Mouse (Mus musculus) hindbrain, embryonic 14.5 days (tissue): ENCODE results near the gene Anxa2. TPM values are rescaled to one million over a fixed set of nuclear protein-coding genes. Genes with fewer than 3 reads are reported as not detected.

ENCODE experiments used
- ATAC-seq: fragments of 200-750 bp; cut with Nextera tagmentation; 2 replicates; pipeline ENCODE4 v1.8.0; 2017; ENCODE audit warnings: moderate number of reproducible peaks, mild to moderate bottlenecking, moderate TSS enrichment, moderate library complexity; ENCODE audit not compliant: low FRiP score
- DNase-seq: peaks from one replicate; pipeline ENCODE4 v3.0.0-alpha.2; 2015; ENCODE audit warnings: low spot score
- H3K27ac ChIP-seq: fragments of 300-500 bp; sonication (generic); 2 replicates; pipeline ENCODE4 v1.5.1; 2014; ENCODE audit warnings: mild to moderate bottlenecking, moderate library complexity
- H3K27me3 ChIP-seq: fragments of 300-500 bp; sonication (generic); 2 replicates; pipeline ENCODE4 v1.6.1; 2014; ENCODE audit warnings: mild to moderate bottlenecking, low read length, mixed read lengths; ENCODE audit not compliant: control insufficient read depth, insufficient read depth
- H3K36me3 ChIP-seq: fragments of 300-500 bp; sonication (generic); replicated peaks from 2 replicates; pipeline ENCODE4 v1.6.1; 2014; ENCODE audit not compliant: control insufficient read depth, insufficient read depth
- H3K4me1 ChIP-seq: fragments of 300-500 bp; sonication (generic); replicated peaks from 2 replicates; pipeline ENCODE4 v1.6.1; 2014; ENCODE audit warnings: antibody characterized with exemption, low read length, mixed read lengths; ENCODE audit not compliant: control insufficient read depth, insufficient read depth
- H3K4me2 ChIP-seq: fragments of 300-500 bp; sonication (generic); replicated peaks from 2 replicates; pipeline ENCODE4 v1.6.1; 2014; ENCODE audit warnings: mild to moderate bottlenecking, moderate library complexity
- H3K4me3 ChIP-seq: fragments of 300-500 bp; sonication (generic); replicated peaks from 2 replicates; pipeline ENCODE4 v1.5.1; 2014; ENCODE audit warnings: mild to moderate bottlenecking, low read length
- H3K9ac ChIP-seq: fragments of 300-500 bp; sonication (generic); 2 replicates; pipeline ENCODE4 v1.6.1; 2014
- H3K9me3 ChIP-seq: fragments of 300-500 bp; sonication (generic); 2 replicates; pipeline ENCODE4 v1.6.1; 2016; ENCODE audit warnings: low read length; ENCODE audit not compliant: control insufficient read depth
- WGBS: fragments of 180-500 bp; shearing (Covaris S2); extraction: QIAGEN DNeasy Blood & Tissue Kit; methylation state at CpG from one replicate; pipeline ENCODE4 v1.1.7; 2014; 5-methylcytosine and 5-hydroxymethylcytosine counted together
- polyA plus RNA-seq: library from polyadenylated mRNA; unstranded; fragments of >200 nt; fragmentation: Nextera tagmentation; extraction: Ambion mirVana; gene quantifications from 2 replicates; pipeline ENCODE4 v1.2.1, GENCODE M21; 2014

Anxa2 gene
- polyA plus RNA-seq, 1 experiment from 2014 or later, result 158 TPM

DNA sequence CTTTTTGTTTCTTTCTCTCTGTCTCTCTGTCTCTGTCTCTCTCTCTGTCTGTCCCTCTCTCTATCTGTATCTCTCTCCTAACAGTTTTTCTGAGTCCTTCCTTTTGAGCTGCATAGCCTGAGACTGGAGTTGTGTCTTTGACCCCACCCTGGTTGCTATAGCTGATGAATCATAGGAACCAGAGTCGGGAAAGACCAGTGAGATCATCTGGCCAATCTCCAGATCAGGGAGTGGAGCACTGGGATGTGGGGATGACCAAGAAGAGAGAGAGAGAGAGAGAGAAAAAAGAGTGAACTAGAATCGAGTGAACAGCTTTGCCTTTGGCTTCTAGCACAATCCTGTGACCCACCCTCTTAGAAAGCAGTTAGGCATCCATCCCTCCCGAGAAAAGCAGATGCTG, 10.2 kb upstream of the Anxa2 start:
- Histone ChIP-seq H3K4me3 (no peak overlapping the region), H3K4me2 (no peak overlapping the region), H3K4me1 (no peaks in the 10 kb centered on the region), H3K9ac (no peak overlapping the region), H3K27me3 (no peaks in the 10 kb centered on the region), H3K9me3 (no peaks in the 10 kb centered on the region), H3K27ac (no peak overlapping the region), H3K36me3 (no peaks in the 10 kb centered on the region)
- no peak for DNase-seq
- 69% methylated on average over 3 of the region's 3 CpGs for WGBS
- no peak for ATAC-seq

- ATAC-seq (no peak), DNase-seq (no peak)
- Histone ChIP-seq H3K4me1 (0 out of 2 replicates have a peak, but pooled peaks cover 11% of the 10 kb centered on the region), H3K4me3 (no peak overlapping the region), H3K9me3 (no peaks in the 10 kb centered on the region), H3K4me2 (no peak overlapping the region), H3K9ac (no peak overlapping the region), H3K27ac (no peak overlapping the region), H3K36me3 (no peaks in the 10 kb centered on the region), H3K27me3 (peaks cover 9% of the 10 kb centered on the region)
- 76% methylated on average over 3 of the region's 3 CpGs for WGBS
These were observed 4.6 kb upstream of the Anxa2 start for GRCm38 (mm10) chr9:69448801-69449200.

- Histone ChIP-seq H3K9me3 (no peaks in the 10 kb centered on the region), H3K4me1 (0 out of 2 replicates have a peak, but pooled peaks cover 12% of the 10 kb centered on the region), H3K27me3 (peaks cover 25% of the 10 kb centered on the region), H3K9ac (no peak overlapping the region), H3K36me3 (no peaks in the 10 kb centered on the region), H3K4me3 (no peak overlapping the region), H3K27ac (no peak overlapping the region), H3K4me2 (no peak overlapping the region)
- DNase-seq (no peak), ATAC-seq (no peak)
- 77% methylated on average over 9 of the region's 9 CpGs for WGBS
These were observed 2.8 kb upstream of the Anxa2 start for GRCm38 (mm10) chr9:69450636-69451035.

DNA sequence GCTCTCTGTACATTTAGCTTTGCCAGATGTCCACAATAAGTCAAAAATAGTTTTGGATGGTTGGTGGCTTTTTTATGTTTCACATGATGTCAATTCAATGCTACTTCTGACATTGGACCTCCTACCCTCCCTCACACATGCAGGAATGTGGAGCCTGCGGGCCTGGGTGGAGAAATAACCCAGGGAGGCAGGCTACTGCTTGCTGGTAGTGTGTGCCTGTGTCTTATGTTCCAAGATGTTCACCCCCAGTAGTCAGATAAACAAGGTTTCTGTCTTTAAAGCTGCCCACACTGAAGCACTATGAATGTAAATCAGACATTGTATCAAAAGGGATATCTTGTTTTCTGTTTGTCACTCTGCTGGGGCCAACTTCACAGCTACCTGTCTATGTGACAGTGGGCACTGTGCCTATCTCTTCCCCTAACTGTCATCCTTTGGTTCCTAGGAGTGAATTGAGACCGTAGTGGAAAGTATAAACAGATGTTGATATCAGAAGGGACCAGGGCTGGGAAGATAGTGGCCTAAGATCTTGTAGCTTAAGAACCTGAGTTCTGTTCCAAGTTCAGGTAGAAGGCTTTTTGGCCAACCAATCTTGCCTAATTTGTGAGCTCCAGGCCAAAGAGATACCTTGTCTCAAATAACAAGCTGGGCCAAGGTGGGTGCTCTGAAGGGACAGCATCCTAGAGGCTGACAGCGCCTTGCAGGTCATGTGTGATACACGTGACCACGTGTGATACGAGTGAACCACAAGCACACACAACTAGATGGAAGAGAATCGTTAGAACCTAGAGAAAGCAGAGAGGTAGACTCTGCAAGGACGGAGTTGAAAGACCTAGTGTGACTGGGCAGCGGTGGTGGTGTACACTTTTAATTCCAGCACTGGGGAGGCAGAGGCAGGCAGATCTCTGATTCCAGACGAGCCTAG, 1.3 kb upstream of the Anxa2 start:
- Histone ChIP-seq H3K27ac (no peak overlapping the region), H3K36me3 (no peaks in the 10 kb centered on the region), H3K4me2 (no peak overlapping the region), H3K4me1 (0 out of 2 replicates have a peak, but pooled peaks cover 12% of the 10 kb centered on the region), H3K4me3 (no peak overlapping the region), H3K27me3 (peaks cover 25% of the 10 kb centered on the region), H3K9me3 (no peaks in the 10 kb centered on the region), H3K9ac (no peak overlapping the region)
- ATAC-seq (no peak), DNase-seq (no peak)
- 95% methylated on average over 10 of the region's 10 CpGs for whole genome bisulfite sequencing

DNA sequence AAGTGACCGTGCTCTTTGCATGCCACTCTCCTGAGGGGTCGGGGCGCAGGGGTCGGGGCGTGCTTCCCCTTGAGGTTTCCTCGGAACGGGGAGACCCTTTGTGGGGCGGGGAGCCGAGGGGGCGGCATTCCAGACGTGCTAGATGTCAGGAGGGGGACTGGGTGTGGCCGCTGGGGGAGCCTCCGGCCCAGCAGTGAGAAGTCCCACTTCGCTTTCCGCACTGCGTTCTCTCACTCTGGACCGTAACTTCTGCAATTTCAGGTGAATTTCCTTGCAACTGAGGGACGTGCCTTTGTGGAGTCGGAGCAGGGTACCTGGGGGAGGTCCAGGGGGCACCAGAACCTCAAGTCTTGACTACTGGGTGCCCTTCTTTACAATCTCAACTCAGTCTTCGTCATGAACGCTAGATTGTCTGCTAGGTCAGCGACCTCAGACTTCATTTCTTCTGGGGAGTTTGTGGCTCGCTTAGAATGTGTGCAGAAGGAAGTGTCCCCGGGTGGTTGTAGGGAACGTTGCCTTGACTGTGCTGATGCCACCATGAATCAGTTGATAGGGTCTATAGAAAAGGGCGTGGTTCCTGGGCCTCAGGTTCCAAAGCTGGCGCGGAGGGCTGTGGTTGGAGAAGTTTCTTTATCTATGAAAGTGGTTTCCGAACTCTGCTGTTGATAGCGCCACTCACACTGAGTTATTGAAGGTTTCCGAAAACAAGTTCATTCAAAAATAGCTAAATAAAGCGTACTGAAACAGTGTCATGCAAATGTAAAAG, 664 bp downstream of the Anxa2 start:
- Histone ChIP-seq H3K27ac (peak overlapping the region; percentile 83), H3K4me1 (0 out of 2 replicates have a peak, but pooled peaks cover 12% of the 10 kb centered on the region), H3K4me3 (peak overlapping the region; percentile 41), H3K9ac (peak overlapping the region; percentile 60), H3K27me3 (peaks cover 25% of the 10 kb centered on the region), H3K9me3 (no peaks in the 10 kb centered on the region), H3K36me3 (no peaks in the 10 kb centered on the region), H3K4me2 (peak overlapping the region; percentile 60)
- WGBS, result 9% methylated on average over 32 of the region's 32 CpGs
- no peak for DNase-seq
- peak; percentile 27; the same call in 1 of the 2 replicates for ATAC-seq

DNA sequence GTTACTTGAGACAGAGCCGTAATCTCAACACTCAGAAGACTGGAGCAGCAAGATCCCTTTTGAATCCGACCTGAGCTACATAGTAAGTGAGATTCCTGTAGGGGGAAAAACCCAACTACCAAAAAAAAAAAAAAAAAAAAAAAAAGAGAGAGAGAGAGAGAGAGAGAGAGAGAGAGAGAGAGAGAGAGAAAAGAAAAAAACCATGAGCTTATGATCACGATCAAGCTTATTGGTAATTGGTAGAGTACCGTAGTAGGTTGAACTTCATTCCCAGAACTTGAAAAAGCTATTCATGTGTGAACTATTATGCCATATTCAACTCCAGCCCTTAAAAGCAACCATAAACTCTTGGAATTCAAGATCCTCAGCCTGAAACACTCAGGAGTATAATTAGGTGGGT, 1.3 kb downstream of the Anxa2 start:
- no peaks in the 10 kb centered on the region for H3K36me3 ChIP-seq
- peak overlapping the region; percentile 60 for H3K4me2 ChIP-seq
- H3K9ac ChIP-seq, result no peak overlapping the region
- DNase-seq (no peak), ATAC-seq (no peak)
- no peak overlapping the region for H3K27ac ChIP-seq
- H3K27me3 ChIP-seq, result peaks cover 25% of the 10 kb centered on the region
- H3K4me3 ChIP-seq, result peak overlapping the region; percentile 41
- WGBS, result 74% methylated on average over 4 of the region's 4 CpGs
- no peaks in the 10 kb centered on the region for H3K9me3 ChIP-seq
- H3K4me1 ChIP-seq, result 0 out of 2 replicates have a peak, but pooled peaks cover 12% of the 10 kb centered on the region

- 0 out of 2 replicates have a peak, but pooled peaks cover 12% of the 10 kb centered on the region for H3K4me1 ChIP-seq
- peak overlapping the region; percentile 60 for H3K4me2 ChIP-seq
- H3K9ac ChIP-seq, result no peak overlapping the region
- H3K9me3 ChIP-seq, result no peaks in the 10 kb centered on the region
- no peaks in the 10 kb centered on the region for H3K36me3 ChIP-seq
- H3K27me3 ChIP-seq, result peaks cover 25% of the 10 kb centered on the region
- ATAC-seq (no peak), DNase-seq (no peak)
- 82% methylated on average over 4 of the region's 4 CpGs for WGBS
- H3K4me3 ChIP-seq, result no peak overlapping the region
- peak overlapping the region; percentile 4 for H3K27ac ChIP-seq
These were observed 2.0 kb downstream of the Anxa2 start for GRCm38 (mm10) chr9:69455391-69455790.

- DNase-seq (no peak), ATAC-seq (no peak)
- Histone ChIP-seq H3K9me3 (no peaks in the 10 kb centered on the region), H3K27me3 (peaks cover 25% of the 10 kb centered on the region), H3K4me2 (no peak overlapping the region), H3K4me3 (no peak overlapping the region), H3K4me1 (0 out of 2 replicates have a peak, but pooled peaks cover 12% of the 10 kb centered on the region), H3K9ac (no peak overlapping the region), H3K36me3 (no peaks in the 10 kb centered on the region), H3K27ac (no peak overlapping the region)
- WGBS, result 83% methylated on average over 15 of the region's 15 CpGs
These were observed 3.1 kb downstream of the Anxa2 start for GRCm38 (mm10) chr9:69456406-69457075.

DNA sequence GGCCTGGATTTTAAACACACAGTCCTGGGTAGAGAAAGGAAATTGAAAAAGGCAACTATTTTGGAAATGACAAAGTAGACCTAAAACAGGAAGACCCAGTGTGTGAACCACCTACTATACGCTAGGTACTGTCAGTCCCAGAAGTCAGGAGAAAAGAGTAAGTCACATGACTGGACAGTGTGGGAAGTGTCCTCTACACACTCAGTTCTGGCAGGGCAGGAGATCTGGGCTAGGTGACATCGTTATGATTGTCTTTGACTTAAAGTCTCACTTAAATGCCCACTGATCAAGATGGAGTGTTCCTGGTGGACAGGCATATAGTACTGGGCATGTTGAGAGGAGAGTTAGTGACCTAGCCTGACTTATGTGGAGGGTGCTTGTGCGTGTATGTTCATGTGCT, 3.7 kb downstream of the Anxa2 start:
- Histone ChIP-seq H3K4me2 (no peak overlapping the region), H3K27ac (no peak overlapping the region), H3K9me3 (no peaks in the 10 kb centered on the region), H3K4me1 (0 out of 2 replicates have a peak, but pooled peaks cover 12% of the 10 kb centered on the region), H3K4me3 (no peak overlapping the region), H3K27me3 (peaks cover 25% of the 10 kb centered on the region), H3K9ac (no peak overlapping the region), H3K36me3 (no peaks in the 10 kb centered on the region)
- WGBS, result 90% methylated on average over 3 of the region's 3 CpGs
- DNase-seq, result no peak
- ATAC-seq, result no peak
